Mouse (Mus musculus) hematopoietic multipotent progenitor cell, adult 10-12 weeks (in vitro differentiated cells): ENCODE measurements around the gene Zfp775. TPM values are rescaled to one million over a fixed set of nuclear protein-coding genes. Genes with fewer than 3 reads are reported as not detected.

Source experiments
- polyA plus RNA-seq: library from polyadenylated mRNA; stranded (reverse); fragments of >175 nt; gene quantifications from 2 replicates; pipeline ENCODE4 v1.2.3, GENCODE M21; 2012; ENCODE audit warnings: low replicate concordance

Gene Zfp775
- 2.9 and 3.6 TPM in 2 replicates for polyA plus RNA-seq

DNA sequence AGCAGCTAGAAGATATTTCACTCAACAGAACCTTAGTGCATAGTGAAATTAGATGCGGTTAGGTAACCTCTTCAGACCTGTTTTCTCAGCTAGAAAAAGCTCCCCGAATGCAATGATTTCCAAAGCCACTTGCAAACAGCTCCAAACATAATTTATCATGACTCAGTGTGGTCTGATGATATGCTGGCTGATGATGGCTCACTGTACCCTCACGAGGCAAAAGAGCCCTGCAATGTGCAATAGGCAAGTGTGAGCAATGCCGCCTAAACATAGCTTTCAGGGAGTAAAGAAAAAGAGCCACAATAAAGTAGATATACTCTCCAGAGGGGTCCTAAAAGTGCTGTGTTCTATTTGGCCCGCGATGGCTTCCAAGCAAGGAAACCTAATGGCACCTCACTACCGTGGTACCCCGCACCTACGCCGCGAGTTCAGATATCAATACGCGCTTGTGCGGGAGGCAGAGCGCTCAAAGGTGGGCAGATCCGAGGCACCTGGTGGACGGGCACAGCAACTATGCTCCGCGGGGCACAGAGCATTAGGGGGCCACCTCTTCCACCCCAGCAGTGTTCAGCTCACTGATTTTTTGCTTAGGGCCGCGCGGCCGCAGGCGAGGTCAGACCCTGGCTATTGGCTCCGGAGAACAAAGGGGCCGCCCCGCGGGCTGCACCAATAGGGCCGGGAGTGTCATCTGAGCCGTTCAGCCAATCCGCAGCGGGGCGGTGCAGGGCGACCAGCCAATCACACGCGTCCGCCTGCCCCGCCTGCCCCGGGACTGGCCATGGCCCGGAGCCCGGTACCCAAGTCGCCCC is at the start of gene Zfp775:
Zfp775 (plus strand) TSS at position 793 of the 809 bp plus-strand sequence.

DNA sequence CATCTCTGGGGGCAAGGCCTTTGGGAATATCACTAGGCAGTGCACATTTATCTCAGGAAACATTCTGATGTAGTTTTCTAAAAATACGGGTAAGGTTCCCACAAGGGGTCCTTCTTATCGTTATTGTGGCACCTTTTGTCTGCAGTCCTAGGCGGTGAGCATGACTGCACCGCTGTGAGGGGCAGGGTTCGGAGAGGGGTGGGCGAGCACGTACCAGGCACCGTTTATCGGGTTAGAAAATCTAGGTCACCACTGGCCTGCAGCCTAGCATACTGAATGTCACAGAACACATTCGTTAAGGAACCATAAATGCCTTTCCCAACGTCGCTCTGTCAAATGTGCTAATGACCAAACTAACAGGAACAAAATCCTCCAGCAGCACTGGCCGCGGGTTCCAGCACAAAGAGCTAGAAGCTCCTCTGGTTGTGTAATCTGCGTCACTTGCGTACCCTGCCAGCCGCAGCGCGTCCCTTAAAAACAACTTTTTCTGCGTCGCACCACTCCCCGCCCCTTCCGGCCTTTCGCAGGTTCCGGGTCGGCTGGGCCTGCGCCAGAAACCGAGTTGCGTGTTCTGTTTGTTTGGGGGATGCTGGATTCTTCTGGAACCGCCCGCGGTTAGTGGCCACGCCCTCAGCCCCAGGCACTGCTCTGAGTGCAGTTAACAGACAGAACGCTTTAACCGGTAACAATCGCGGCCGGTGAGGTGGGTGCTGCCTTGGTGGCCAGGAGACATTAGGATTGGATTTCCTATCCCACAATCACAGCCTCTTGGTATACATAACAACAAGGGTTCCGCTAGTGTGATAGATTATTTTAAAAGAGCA is 47.4 kb upstream of the Zfp775 start, which contains the start of gene Lrrc61:
Lrrc61 (plus strand) TSS at position 517 of the 824 bp plus-strand sequence.

DNA sequence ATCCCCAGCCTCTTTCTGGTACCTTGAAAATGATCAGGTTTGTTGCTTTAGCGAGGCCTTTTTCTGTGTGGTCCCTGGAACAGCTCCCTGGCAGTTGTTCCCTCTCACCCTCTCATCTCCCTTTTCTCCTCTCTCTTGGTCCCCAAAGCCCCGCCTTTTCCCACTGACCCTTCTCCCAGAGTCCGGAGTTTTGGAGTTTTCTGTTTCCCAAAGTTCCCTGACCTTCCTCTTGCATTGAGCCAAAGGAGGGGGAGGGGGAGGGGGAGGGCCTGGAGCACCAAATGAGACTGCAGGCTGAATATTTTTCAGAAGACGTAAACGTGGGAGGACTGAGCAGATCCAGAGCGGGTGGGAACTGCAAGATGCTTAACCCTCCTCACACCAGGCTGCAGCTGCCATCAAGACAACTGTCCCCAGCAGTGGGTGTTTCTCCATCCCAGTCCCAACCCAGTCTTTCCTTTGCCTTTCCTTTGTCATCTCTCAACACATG is 29.2 kb upstream of the Zfp775 start, which contains the start of gene Rarres2:
Rarres2 (minus strand) TSS at position 218 of the 490 bp plus-strand sequence.

DNA sequence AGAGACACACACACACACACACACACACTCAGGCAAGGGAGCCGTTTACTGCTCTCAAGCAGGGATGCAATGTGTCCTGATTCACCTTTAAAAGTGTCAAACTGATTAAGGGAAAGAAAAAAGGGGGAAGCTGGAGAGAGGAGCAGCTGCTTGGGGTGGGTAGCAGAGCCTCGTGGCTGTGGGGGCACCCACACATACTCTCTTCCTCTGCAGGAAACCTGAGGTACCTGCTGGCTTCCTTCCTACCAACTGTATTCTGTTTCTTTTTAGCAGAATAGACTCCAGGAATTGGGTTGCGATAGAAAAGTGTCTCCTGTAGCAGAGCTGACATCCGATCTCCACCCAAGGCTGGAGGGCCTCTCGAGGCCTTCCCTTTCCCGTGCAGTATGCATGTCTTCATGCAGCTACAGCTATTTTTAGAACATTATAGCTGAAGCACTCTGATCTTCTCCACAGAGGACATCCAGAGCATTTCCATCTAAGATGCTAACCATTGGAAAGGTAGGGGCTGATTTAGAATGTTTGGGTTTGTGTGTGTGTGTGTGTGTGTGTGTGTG is 12.6 kb upstream of the Zfp775 start, which contains the start of gene Gm45021:
Gm45021 (plus strand) TSS at position 417 of the 557 bp plus-strand sequence.

DNA sequence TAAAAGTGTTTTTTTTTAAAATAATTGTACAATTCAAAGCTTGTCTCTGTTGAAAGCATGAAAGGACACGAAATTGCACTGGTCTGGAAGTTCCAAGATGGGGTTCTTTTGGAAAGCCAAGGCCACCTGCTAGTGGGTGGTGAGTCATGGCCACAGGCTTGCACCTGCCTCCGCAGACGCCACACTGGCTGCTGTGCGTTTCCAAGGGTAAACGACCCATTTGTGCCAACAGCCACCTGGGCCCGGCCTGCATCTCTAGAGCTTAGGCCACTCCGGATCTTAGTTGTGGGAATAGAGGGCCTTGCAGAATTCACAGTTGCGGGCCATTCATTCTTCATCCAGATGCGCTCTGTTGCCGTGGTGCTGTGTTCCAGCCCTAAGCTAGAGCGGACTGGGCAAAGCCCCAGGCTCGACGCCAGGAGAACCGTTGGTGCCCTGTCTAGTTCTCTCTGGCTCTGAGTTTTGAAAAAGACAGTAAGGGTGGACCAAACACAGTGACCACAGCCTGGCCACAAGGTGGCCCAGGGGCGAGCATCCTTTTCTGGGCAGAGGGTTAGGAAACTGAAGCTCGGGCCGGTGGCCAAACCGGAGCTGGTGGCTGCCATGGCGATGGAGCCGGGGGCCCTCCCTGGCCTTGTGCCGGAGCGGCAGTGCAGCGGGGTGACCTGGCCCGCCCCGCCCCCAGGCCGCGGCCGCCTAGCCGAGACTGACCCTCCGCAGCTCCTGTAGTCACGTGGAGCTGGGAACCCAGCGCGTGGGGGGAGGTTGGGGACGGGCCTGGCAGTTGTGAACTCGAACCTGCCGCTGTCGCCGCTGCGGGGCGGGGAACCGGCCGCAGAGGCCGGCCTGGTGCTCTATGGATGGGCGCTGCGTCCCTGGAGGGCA is 8.5 kb upstream of the Zfp775 start, which contains the start of the genes Repin1 and Gm44965:
Repin1 (plus strand) TSS at position 726 of the 885 bp plus-strand sequence.
Gm44965 (plus strand) TSS at position 784 of the 885 bp plus-strand sequence.

DNA sequence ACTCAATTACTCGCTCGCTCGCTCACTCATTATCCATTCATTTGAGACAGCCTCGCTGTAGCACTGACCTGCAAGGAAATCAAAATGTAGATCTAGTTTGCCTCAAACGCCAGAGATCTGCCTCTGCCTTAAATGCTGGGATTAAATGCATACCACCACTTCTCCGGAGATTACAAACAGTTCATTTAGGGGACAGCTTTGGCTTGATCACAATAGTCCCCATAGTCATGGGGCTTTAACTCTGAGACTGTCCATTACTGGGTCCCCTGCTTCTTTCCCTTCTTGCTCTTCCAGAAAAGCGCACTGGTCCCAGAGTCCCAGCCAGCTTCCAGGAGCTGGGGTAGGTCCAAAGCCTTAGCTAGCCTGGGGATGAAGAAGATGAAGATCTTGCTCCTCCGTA is 24.6 kb downstream of the Zfp775 start, which contains the start of gene AI854703:
AI854703 (plus strand) TSS at position 301 of the 400 bp plus-strand sequence.

DNA sequence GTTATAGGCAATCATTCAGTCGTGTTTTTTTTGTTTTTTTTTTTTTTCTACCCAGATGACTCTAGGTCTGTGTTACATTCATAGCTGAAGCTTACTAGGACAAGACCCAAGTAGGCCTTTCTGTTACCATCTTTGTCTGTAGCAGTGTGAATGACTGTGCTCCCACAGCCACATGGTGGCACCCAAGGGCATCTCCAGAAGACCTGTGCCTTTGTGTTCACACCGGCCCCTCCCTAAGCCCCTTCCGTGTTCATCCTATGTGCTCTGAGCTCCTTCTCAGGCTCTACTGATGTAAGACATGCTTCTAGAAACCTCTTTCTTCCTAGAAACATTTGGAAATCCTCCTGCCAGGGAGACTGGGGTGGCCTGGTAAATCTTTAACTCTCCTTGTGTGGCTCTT is 45.1 kb downstream of the Zfp775 start, which contains the start of gene Gimap8:
Gimap8 (plus strand) TSS at position 240 of the 400 bp plus-strand sequence.

Other genes starting within 250 kb of the Zfp775 start
- 16.8 and 36.8 TPM in 2 replicates for gene Krba1, start 206.5 kb upstream of the Zfp775 start, polyA plus RNA-seq
- 25.2 and 31.2 TPM in 2 replicates for gene Zfp467, start 156.2 kb upstream of the Zfp775 start, polyA plus RNA-seq
- gene Sspo, start 153.8 kb upstream of the Zfp775 start, polyA plus RNA-seq = 1.2 and 2.9 TPM in 2 replicates
- 0.94 and 5.5 TPM in 2 replicates for gene Atp6v0e2, start 64.4 kb upstream of the Zfp775 start, polyA plus RNA-seq
- gene Lrrc61, start 47.3 kb upstream of the Zfp775 start, polyA plus RNA-seq = 55.0 and 57.4 TPM in 2 replicates
- 0.35 TPM in 1 of 2 replicates, not detected in the other for gene Rarres2, start 29.3 kb upstream of the Zfp775 start, polyA plus RNA-seq
- gene Gm45021, start 12.5 kb upstream of the Zfp775 start, polyA plus RNA-seq = not detected in 2 replicates
- gene Repin1, start 8.2 kb upstream of the Zfp775 start, polyA plus RNA-seq = 21.7 and 39.5 TPM in 2 replicates
- not detected in 2 replicates for gene Gm44965, start 8.1 kb upstream of the Zfp775 start, polyA plus RNA-seq
- gene AI854703, start 24.7 kb downstream of the Zfp775 start, polyA plus RNA-seq = 0.58 and 1.2 TPM in 2 replicates
- gene Gimap8, start 45.2 kb downstream of the Zfp775 start, polyA plus RNA-seq = 40.6 and 47.5 TPM in 2 replicates
- 2.5 and 8.7 TPM in 2 replicates for gene Gimap9, start 74.1 kb downstream of the Zfp775 start, polyA plus RNA-seq
- gene Gimap4, start 82.5 kb downstream of the Zfp775 start, polyA plus RNA-seq = 16.1 and 52.6 TPM in 2 replicates
- 50.6 and 78.7 TPM in 2 replicates for gene Gimap6, start 106.2 kb downstream of the Zfp775 start, polyA plus RNA-seq
- gene Gm28053, start 116.5 kb downstream of the Zfp775 start, polyA plus RNA-seq = 0.58 and 1.8 TPM in 2 replicates
- gene Gimap7, start 116.6 kb downstream of the Zfp775 start, polyA plus RNA-seq = 8.8 and 14.1 TPM in 2 replicates
- gene Gimap1, start 137.0 kb downstream of the Zfp775 start, polyA plus RNA-seq = 154 and 203 TPM in 2 replicates
- 71.0 and 148 TPM in 2 replicates for gene Gimap5, start 144.1 kb downstream of the Zfp775 start, polyA plus RNA-seq
- gene Gimap3, start 168.8 kb downstream of the Zfp775 start, polyA plus RNA-seq = 218 and 606 TPM in 2 replicates
- gene Tmem176a, start 238.9 kb downstream of the Zfp775 start, polyA plus RNA-seq = 25.8 and 154 TPM in 2 replicates
- gene Tmem176b, start 239.4 kb downstream of the Zfp775 start, polyA plus RNA-seq = 18.0 and 42.7 TPM in 2 replicates